In genomic region chr4:118548130-118548480, GRCm38 (mm10) we compare ENCODE assay signal across 12 mouse cellular contexts. TPM values are rescaled to one million over a fixed set of nuclear protein-coding genes. Genes with fewer than 3 reads are reported as not detected.
DNase-seq lines count a peak whose midpoint lies in the region; ATAC-seq lines count a peak whose summit lies in the region.
"Not testable (repeated sequence)": the region's sequence is repeated elsewhere in the genome, so short reads cannot be mapped to it uniquely, and the experiment has no call there.
"Had no signal": no experiment of that assay in that cellular context is flagged by ENCODE, and none has a peak within 500 bp of the region (broad histone marks: within the 10 kb centered on the region; RNA-seq: fewer than 3 reads in every experiment).

No protein-coding gene starts in this region.

- not testable (repeated sequence) for H3K9ac ChIP-seq in forebrain, embryonic 11.5 days (ENCODE audit: low read length); limb, embryonic 11.5 days (ENCODE audit: low read length); midbrain, embryonic 11.5 days (ENCODE audit: low read length)

- H3K4me1 ChIP-seq in forebrain, embryonic 11.5 days (replicated peaks; ENCODE audit: control insufficient read depth, insufficient read depth, low read length); limb, embryonic 11.5 days (ENCODE audit: control insufficient read depth, insufficient read depth, low read length); midbrain, embryonic 11.5 days (ENCODE audit: control insufficient read depth, insufficient read depth, low read length): not testable (repeated sequence)

- not testable (repeated sequence) for ATAC-seq in forebrain, embryonic 11.5 days (replicated peaks; ENCODE audit: low FRiP score); limb, embryonic 11.5 days (ENCODE audit: insufficient number of reproducible peaks, low FRiP score, low TSS enrichment, low read depth); midbrain, embryonic 11.5 days (ENCODE audit: low FRiP score)

- not testable (repeated sequence) for H3K4me3 ChIP-seq in forebrain, embryonic 11.5 days (ENCODE audit: low read depth, low read length); limb, embryonic 11.5 days (ENCODE audit: low read depth, low read length); midbrain, embryonic 11.5 days (ENCODE audit: low read depth, low read length)

- peak; percentile 41 to 44 for DNase-seq in adrenal gland, adult 18-20 months (ENCODE audit: low spot score in 2 of 2)
- peak; percentile 8 for DNase-seq in cerebellum, adult 11-12 months
- DNase-seq in forebrain, embryonic 11.5 days (ENCODE audit: low spot score), result peak; percentile 90
- DNase-seq in heart, postnatal 4 days, result peak; percentile 44
- DNase-seq in limb, embryonic 11.5 days (ENCODE audit: low spot score), result peak; percentile 77
- DNase-seq in midbrain, embryonic 11.5 days (ENCODE audit: low spot score, missing footprints), result peak; percentile 88
- peak; percentile 16 to 31 for DNase-seq in spleen, postnatal 36 days (ENCODE audit: low spot score in 2 of 2)
- DNase-seq in yolk sac, embryonic 10.5 days (ENCODE audit: low spot score), result peak; percentile 80

- H3K36me3 ChIP-seq in forebrain, embryonic 11.5 days (ENCODE audit: control insufficient read depth, insufficient read depth, low read length); limb, embryonic 11.5 days (ENCODE audit: control insufficient read depth, insufficient read depth, low read length); midbrain, embryonic 11.5 days (ENCODE audit: control insufficient read depth, insufficient read depth, low read length): not testable (repeated sequence)

- H3K27ac ChIP-seq in forebrain, embryonic 11.5 days (ENCODE audit: low read depth, low read length); limb, embryonic 11.5 days (replicated peaks; ENCODE audit: low read depth, low read length); midbrain, embryonic 11.5 days (ENCODE audit: low read depth, low read length): not testable (repeated sequence)

- 87% methylated on average over 10 of the region's 10 CpGs for WGBS in forebrain, embryonic 11.5 days
- WGBS in limb, embryonic 11.5 days, result 88% methylated on average over 10 of the region's 10 CpGs
- WGBS in midbrain, embryonic 11.5 days, result 87% methylated on average over 10 of the region's 10 CpGs

- not testable (repeated sequence) for H3K9me3 ChIP-seq in forebrain, embryonic 11.5 days (ENCODE audit: control insufficient read depth, low read length); limb, embryonic 11.5 days (ENCODE audit: control insufficient read depth, low read length); midbrain, embryonic 11.5 days (ENCODE audit: control insufficient read depth, low read length)

- H3K27me3 ChIP-seq in forebrain, embryonic 11.5 days (ENCODE audit: control insufficient read depth, insufficient read depth, low read length); limb, embryonic 11.5 days (ENCODE audit: control insufficient read depth, insufficient read depth, low read length); midbrain, embryonic 11.5 days (ENCODE audit: control insufficient read depth, insufficient read depth, low read length): not testable (repeated sequence)

- H3K4me2 ChIP-seq in forebrain, embryonic 11.5 days (ENCODE audit: low read depth, low read length, severe bottlenecking); limb, embryonic 11.5 days (ENCODE audit: low read depth, severe bottlenecking); midbrain, embryonic 11.5 days: not testable (repeated sequence)

RNA-seq across cellular contexts. Expression of gene Tmem125, which starts 4.3 kb away (rescaled TPM):
- total RNA-seq in adrenal gland, adult 18-20 months (2021), result not detected
- 0.25 and 0.32 TPM in 2 replicates for polyA plus RNA-seq in forebrain, embryonic 11.5 days (2014; fragmentation: Nextera tagmentation; extraction: Ambion mirVana)
- total RNA-seq in heart, postnatal 4 days (2021), result under 1 TPM; 0.24 to 0.32 TPM
- polyA plus RNA-seq in limb, embryonic 11.5 days (2014; fragmentation: Nextera tagmentation; extraction: Ambion mirVana), result 0.27 and 0.33 TPM in 2 replicates
- polyA plus RNA-seq in midbrain, embryonic 11.5 days (2014; fragmentation: Nextera tagmentation; extraction: Ambion mirVana), result 0.11 and 0.22 TPM in 2 replicates
- total RNA-seq: gastrocnemius, adult 8-10 months had no signal

RNA-seq across cellular contexts. Expression of gene 2610528J11Rik, which starts 21.3 kb away (rescaled TPM):
- not detected for total RNA-seq in adrenal gland, adult 18-20 months (2021)
- polyA plus RNA-seq in forebrain, embryonic 11.5 days (2014; fragmentation: Nextera tagmentation; extraction: Ambion mirVana), result 0.48 and 0.71 TPM in 2 replicates
- total RNA-seq in heart, postnatal 4 days (2021), result not detected
- 1.0 and 1.6 TPM in 2 replicates for polyA plus RNA-seq in limb, embryonic 11.5 days (2014; fragmentation: Nextera tagmentation; extraction: Ambion mirVana)
- 0.42 and 0.46 TPM in 2 replicates for polyA plus RNA-seq in midbrain, embryonic 11.5 days (2014; fragmentation: Nextera tagmentation; extraction: Ambion mirVana)
- total RNA-seq: gastrocnemius, adult 8-10 months; layer of hippocampus, adult 8-10 months had no signal
- polyA plus RNA-seq: hindbrain, embryonic 15.5 days; midbrain, embryonic 15.5 days had no signal

RNA-seq across cellular contexts. Expression of gene Tie1, which starts 58.2 kb away (rescaled TPM):
- total RNA-seq in adrenal gland, adult 18-20 months (2021), result 10 to 100 TPM; 36.1 to 41.7 TPM
- polyA plus RNA-seq in forebrain, embryonic 11.5 days (2014; fragmentation: Nextera tagmentation; extraction: Ambion mirVana), result 13.6 and 14.5 TPM in 2 replicates
- 10 to 100 TPM; 86.2 to 88.9 TPM for total RNA-seq in heart, postnatal 4 days (2021)
- polyA plus RNA-seq in limb, embryonic 11.5 days (2014; fragmentation: Nextera tagmentation; extraction: Ambion mirVana), result 9.9 and 12.6 TPM in 2 replicates
- 9.1 and 9.5 TPM in 2 replicates for polyA plus RNA-seq in midbrain, embryonic 11.5 days (2014; fragmentation: Nextera tagmentation; extraction: Ambion mirVana)

Comparison
In these comparisons a context has a peak if more than half of its experiments do, and no peak if none do; other contexts are left out.
1. DNase-seq: peak in every context shown above with its lines; median percentile 90 in forebrain, embryonic 11.5 days; 88 in midbrain, embryonic 11.5 days; 80 in yolk sac, embryonic 10.5 days; 77 in limb, embryonic 11.5 days; 44 in heart, postnatal 4 days; 42 in adrenal gland, adult 18-20 months; 24 in spleen, postnatal 36 days; 8 in cerebellum, adult 11-12 months.